Mouse (Mus musculus) kidney, embryonic 14.5 days (tissue): Measurements from ENCODE around the gene Plcb2. TPM values are rescaled to one million over a fixed set of nuclear protein-coding genes. Genes with fewer than 3 reads are reported as not detected.

Experiments
- ATAC-seq: fragments of 200-750 bp; cut with Nextera tagmentation; 2 replicates; pipeline ENCODE4 v1.8.0; 2017; ENCODE audit warnings: moderate number of reproducible peaks, mild to moderate bottlenecking, moderate TSS enrichment, moderate library complexity; ENCODE audit not compliant: low FRiP score, low TSS enrichment
- H3K27ac ChIP-seq: fragments of 300-500 bp; sonication (generic); 2 replicates; pipeline ENCODE4 v1.5.1; 2014; ENCODE audit warnings: low read depth, mild to moderate bottlenecking, low read length, moderate library complexity, mixed read lengths
- H3K27me3 ChIP-seq: fragments of 300-500 bp; sonication (generic); 2 replicates; pipeline ENCODE4 v1.6.1; 2014; ENCODE audit warnings: mild to moderate bottlenecking, low read length; ENCODE audit not compliant: control insufficient read depth, insufficient read depth
- H3K36me3 ChIP-seq: fragments of 300-500 bp; sonication (generic); 2 replicates; pipeline ENCODE4 v1.6.1; 2014; ENCODE audit warnings: low read length, mixed read lengths; ENCODE audit not compliant: control insufficient read depth, insufficient read depth
- H3K4me1 ChIP-seq: fragments of 300-500 bp; sonication (generic); 2 replicates; pipeline ENCODE4 v1.6.1; 2014; ENCODE audit warnings: low read length, mixed read lengths; ENCODE audit not compliant: control insufficient read depth, insufficient read depth
- H3K4me2 ChIP-seq: fragments of 300-500 bp; sonication (generic); replicated peaks from 2 replicates; pipeline ENCODE4 v1.6.1; 2014; ENCODE audit warnings: low read depth, mild to moderate bottlenecking, low read length
- H3K4me3 ChIP-seq: fragments of 300-500 bp; sonication (generic); 2 replicates; pipeline ENCODE4 v1.5.1; 2014; ENCODE audit warnings: mild to moderate bottlenecking, low read length
- H3K9ac ChIP-seq: fragments of 300-500 bp; sonication (generic); 2 replicates; pipeline ENCODE4 v1.6.1; 2014; ENCODE audit warnings: low read depth, mild to moderate bottlenecking, low read length, moderate library complexity
- H3K9me3 ChIP-seq: fragments of 300-500 bp; sonication (generic); 2 replicates; pipeline ENCODE4 v1.6.1; 2016; ENCODE audit warnings: low read length; ENCODE audit not compliant: control insufficient read depth
- WGBS: fragments of 180-500 bp; shearing (Covaris S2); extraction: QIAGEN DNeasy Blood & Tissue Kit; methylation state at CpG from one replicate; pipeline ENCODE4 v1.1.7; 2014; 5-methylcytosine and 5-hydroxymethylcytosine counted together
- polyA plus RNA-seq: library from polyadenylated mRNA; unstranded; fragments of >200 nt; fragmentation: Nextera tagmentation; extraction: Ambion mirVana; gene quantifications from 2 replicates; pipeline ENCODE4 v1.2.1, GENCODE M21; 2014

The Plcb2 gene
- polyA plus RNA-seq, 1 experiment from 2014 or later = 1.7 TPM

GRCm38 (mm10) chr2:118700179-118701062 is 27.8 kb downstream of the Plcb2 start:
- H3K4me2 ChIP-seq = peak overlapping the region; percentile 30
- H3K27ac ChIP-seq = no peak overlapping the region
- 2% methylated on average over 32 of the region's 32 CpGs for WGBS
- H3K27me3 ChIP-seq = peaks cover 68% of the 10 kb centered on the region
- peaks cover 30% of the 10 kb centered on the region for H3K4me1 ChIP-seq
- ATAC-seq = 0 out of 2 replicates have a peak, but pooled peaks have one; percentile 26
- peak overlapping the region; percentile 31; the same call in 1 of the 2 replicates for H3K9ac ChIP-seq
- no peaks in the 10 kb centered on the region for H3K36me3 ChIP-seq
- H3K9me3 ChIP-seq = no peaks in the 10 kb centered on the region
- H3K4me3 ChIP-seq = peak overlapping the region; percentile 24; the same call in 1 of the 2 replicates

GRCm38 (mm10) chr2:118697955-118698354 is 30.3 kb downstream of the Plcb2 start:
- H3K27me3 ChIP-seq = peaks cover 46% of the 10 kb centered on the region
- no peak overlapping the region for H3K9ac ChIP-seq
- no peak overlapping the region for H3K4me2 ChIP-seq
- no peaks in the 10 kb centered on the region for H3K36me3 ChIP-seq
- H3K4me1 ChIP-seq = peaks cover 16% of the 10 kb centered on the region
- H3K27ac ChIP-seq = no peak overlapping the region
- H3K4me3 ChIP-seq = no peak overlapping the region
- H3K9me3 ChIP-seq = no peaks in the 10 kb centered on the region
- WGBS = 21% methylated on average over 7 of the region's 7 CpGs
- ATAC-seq = no peak

- no peak overlapping the region for H3K27ac ChIP-seq
- H3K9me3 ChIP-seq = no peaks in the 10 kb centered on the region
- H3K4me3 ChIP-seq = no peak overlapping the region
- WGBS = 36% methylated on average over 5 of the region's 5 CpGs
- H3K4me1 ChIP-seq = peaks cover 10% of the 10 kb centered on the region
- no peak overlapping the region for H3K4me2 ChIP-seq
- no peaks in the 10 kb centered on the region for H3K36me3 ChIP-seq
- no peak overlapping the region for H3K9ac ChIP-seq
- ATAC-seq = no peak
- H3K27me3 ChIP-seq = peaks cover 40% of the 10 kb centered on the region
These were observed 30.8 kb downstream of the Plcb2 start for GRCm38 (mm10) chr2:118697311-118697877.

- H3K9me3 ChIP-seq = no peaks in the 10 kb centered on the region
- no peak overlapping the region for H3K4me3 ChIP-seq
- peaks cover 33% of the 10 kb centered on the region for H3K27me3 ChIP-seq
- peaks cover 7% of the 10 kb centered on the region for H3K4me1 ChIP-seq
- H3K27ac ChIP-seq = no peak overlapping the region
- no peak overlapping the region for H3K4me2 ChIP-seq
- no peaks in the 10 kb centered on the region for H3K36me3 ChIP-seq
- no peak for ATAC-seq
- no peak overlapping the region for H3K9ac ChIP-seq
- 49% methylated on average over 21 of the region's 21 CpGs for WGBS
These were observed 31.6 kb downstream of the Plcb2 start for GRCm38 (mm10) chr2:118696451-118697308.

GRCm38 (mm10) chr2:118695677-118696232 is 32.5 kb downstream of the Plcb2 start:
- Histone ChIP-seq H3K9me3 (no peaks in the 10 kb centered on the region), H3K4me3 (no peak overlapping the region), H3K4me1 (peaks cover 5% of the 10 kb centered on the region), H3K9ac (no peak overlapping the region), H3K27me3 (peaks cover 24% of the 10 kb centered on the region), H3K4me2 (no peak overlapping the region), H3K27ac (no peak overlapping the region), H3K36me3 (no peaks in the 10 kb centered on the region)
- 26% methylated on average over 11 of the region's 11 CpGs for WGBS
- ATAC-seq = no peak

- WGBS = 80% methylated on average over 19 of the region's 19 CpGs
- Histone ChIP-seq H3K9me3 (no peaks in the 10 kb centered on the region), H3K9ac (no peak overlapping the region), H3K4me2 (no peak overlapping the region), H3K4me1 (no peaks in the 10 kb centered on the region; the same call in 1 of the 2 replicates), H3K4me3 (no peak overlapping the region), H3K27me3 (peaks cover 15% of the 10 kb centered on the region), H3K36me3 (no peaks in the 10 kb centered on the region), H3K27ac (no peak overlapping the region)
- no peak for ATAC-seq
These were observed 34.8 kb downstream of the Plcb2 start for GRCm38 (mm10) chr2:118693370-118693966.

GRCm38 (mm10) chr2:118689875-118690274 is 38.4 kb downstream of the Plcb2 start:
- Histone ChIP-seq H3K4me2 (no peak overlapping the region), H3K27ac (no peak overlapping the region), H3K9ac (no peak overlapping the region), H3K36me3 (no peaks in the 10 kb centered on the region), H3K4me3 (no peak overlapping the region), H3K9me3 (no peaks in the 10 kb centered on the region), H3K27me3 (peaks cover 6% of the 10 kb centered on the region; the same call in 1 of the 2 replicates), H3K4me1 (no peaks in the 10 kb centered on the region)
- no peak for ATAC-seq
- 86% methylated on average over 10 of the region's 10 CpGs for WGBS

- WGBS = 91% methylated on average over 3 of the region's 3 CpGs
- Histone ChIP-seq H3K36me3 (no peaks in the 10 kb centered on the region), H3K4me2 (no peak overlapping the region), H3K27me3 (0 out of 2 replicates have a peak, but pooled peaks cover 3% of the 10 kb centered on the region), H3K27ac (no peak overlapping the region), H3K9me3 (no peaks in the 10 kb centered on the region), H3K4me3 (no peak overlapping the region), H3K4me1 (no peaks in the 10 kb centered on the region), H3K9ac (no peak overlapping the region)
- ATAC-seq = no peak
These were observed 40.4 kb downstream of the Plcb2 start for GRCm38 (mm10) chr2:118687791-118688190.
